8 mouse cellular contexts compared by ENCODE assay signal in genomic region chr7:44815721-44816469, GRCm38 (mm10). TPM values are rescaled to one million over a fixed set of nuclear protein-coding genes. Genes with fewer than 3 reads are reported as not detected.
DNase-seq lines count a peak whose midpoint lies in the region; ATAC-seq and TF ChIP-seq lines count a peak whose summit lies in the region.

Gene Nup62, plus strand, starts transcription at chr7:44816088.
Gene Il4i1, plus strand, starts transcription at chr7:44816387.

- H3K27me3 ChIP-seq in C2C12 (ENCODE audit: control insufficient read depth, insufficient read depth, insufficient read length) (no peaks in the 10 kb centered on the region), myocyte (ENCODE audit: control insufficient read depth, insufficient read depth, insufficient read length) (no peaks in the 10 kb centered on the region)
- H3K27me3 ChIP-seq in erythroblast, embryonic 14.5 days (ENCODE audit: control insufficient read depth): no peaks in the 10 kb centered on the region
- H3K27me3 ChIP-seq in heart, embryonic 11.5 days (ENCODE audit: control insufficient read depth, insufficient read depth, low read length): no peaks in the 10 kb centered on the region
- H3K27me3 ChIP-seq in kidney, embryonic 16.5 days (ENCODE audit: insufficient read depth, low read length): no peaks in the 10 kb centered on the region
- H3K27me3 ChIP-seq in liver, adult 2 months (ENCODE audit: control insufficient read depth, insufficient read depth, low read length): no peaks in the 10 kb centered on the region
- H3K27me3 ChIP-seq in splenic B cell, adult 2 months (ENCODE audit: control insufficient read depth, insufficient read depth, low read length, poor library complexity, severe bottlenecking): no peaks in the 10 kb centered on the region

- 1% methylated on average over 56 of the region's 62 CpGs for WGBS in heart, embryonic 11.5 days (ENCODE audit: insufficient replicate concordance)
- WGBS in kidney, embryonic 16.5 days: under 1% methylated on average over 59 of the region's 62 CpGs
- 1% methylated on average over 62 of the region's 62 CpGs for WGBS in liver, adult 2 months

- H3K79me2 ChIP-seq in C2C12 (ENCODE audit: control insufficient read depth, insufficient read depth) (peaks cover 64% of the 10 kb centered on the region), myocyte (ENCODE audit: control insufficient read depth, insufficient read depth) (peaks cover 68% of the 10 kb centered on the region)
- peaks cover 8% of the 10 kb centered on the region; the same call in 1 of the 2 replicates for H3K79me2 ChIP-seq in liver, adult 2 months (ENCODE audit: control insufficient read depth, insufficient read depth, low read length)

- no peaks in the 10 kb centered on the region for H3K9me3 ChIP-seq in erythroblast, embryonic 14.5 days (ENCODE audit: control insufficient read depth, low read length)
- H3K9me3 ChIP-seq in heart, embryonic 11.5 days (replicated peaks; ENCODE audit: control insufficient read depth, low read length): no peaks in the 10 kb centered on the region
- H3K9me3 ChIP-seq in kidney, embryonic 16.5 days (ENCODE audit: low read length): no peaks in the 10 kb centered on the region

- H3K79me3 ChIP-seq in C2C12 (ENCODE audit: low read depth): peaks cover 47% of the 10 kb centered on the region

- peak; percentile 89 for ATAC-seq in heart, embryonic 11.5 days (replicated peaks; ENCODE audit: insufficient number of reproducible peaks, low FRiP score, low TSS enrichment)
- peak; percentile 96 for ATAC-seq in kidney, embryonic 16.5 days (ENCODE audit: low FRiP score, low TSS enrichment)

- H3K36me3 ChIP-seq in C2C12 (ENCODE audit: control insufficient read depth, insufficient read depth): peaks cover 51% of the 10 kb centered on the region
- H3K36me3 ChIP-seq in erythroblast, embryonic 14.5 days (ENCODE audit: control insufficient read depth): peaks cover 69% of the 10 kb centered on the region
- peaks cover 6% of the 10 kb centered on the region; the same call in 1 of the 2 replicates for H3K36me3 ChIP-seq in heart, embryonic 11.5 days (ENCODE audit: control insufficient read depth, insufficient read depth, low read length)
- peaks cover 12% of the 10 kb centered on the region for H3K36me3 ChIP-seq in kidney, embryonic 16.5 days (ENCODE audit: insufficient read depth, low read length)
- peaks cover 22% of the 10 kb centered on the region for H3K36me3 ChIP-seq in liver, adult 2 months (ENCODE audit: control insufficient read depth, insufficient read depth, low read length)
- peaks cover 31% of the 10 kb centered on the region for H3K36me3 ChIP-seq in myocyte (ENCODE audit: control insufficient read depth, insufficient read depth)
- no peaks in the 10 kb centered on the region for H3K36me3 ChIP-seq in splenic B cell, adult 2 months (ENCODE audit: control insufficient read depth, insufficient read depth, low read length, poor library complexity, severe bottlenecking)

- peak within 1 kb of the TSS; percentile 88 for H3ac ChIP-seq in C2C12 (ENCODE audit: control insufficient read depth, insufficient read length, low read depth)
- peak within 1 kb of the TSS; percentile 65 for H3ac ChIP-seq in myocyte (ENCODE audit: control insufficient read depth, insufficient read length)

- H3K4me3 ChIP-seq in C2C12 (ENCODE audit: insufficient read depth, poor library complexity, severe bottlenecking) (peak within 1 kb of the TSS; percentile 65), myocyte (peak within 1 kb of the TSS; percentile 94)
- peak within 1 kb of the TSS; percentile 95 for H3K4me3 ChIP-seq in erythroblast, embryonic 14.5 days (replicated peaks)
- H3K4me3 ChIP-seq in heart, embryonic 11.5 days (ENCODE audit: low read depth, low read length): peak within 1 kb of the TSS; percentile 79
- peak within 1 kb of the TSS; percentile 63 for H3K4me3 ChIP-seq in kidney, embryonic 16.5 days (ENCODE audit: low read length)
- H3K4me3 ChIP-seq in liver, adult 2 months (ENCODE audit: insufficient read depth, low read depth, low read length): peak within 1 kb of the TSS; percentile 87

- H3K4me2 ChIP-seq in heart, embryonic 11.5 days: peak within 1 kb of the TSS; percentile 97
- H3K4me2 ChIP-seq in kidney, embryonic 16.5 days (replicated peaks; ENCODE audit: low read depth, low read length): peak within 1 kb of the TSS; percentile 62
- peak within 1 kb of the TSS; percentile 97 for H3K4me2 ChIP-seq in myocyte (ENCODE audit: low read depth)

- DNase-seq in brain, embryonic 14.5 days (ENCODE audit: low read depth): peak; percentile 100
- DNase-seq in liver, adult 2 months (ENCODE audit: extremely low read depth, low read depth, low spot score): peak; percentile 96
- DNase-seq in splenic B cell, adult 2 months (ENCODE audit: low read depth, low spot score): peak; percentile 99

- peak; percentile 21; the same call in 1 of the 2 replicates for TF ChIP-seq POLR2A in brain, embryonic 14.5 days (IDR thresholded peaks at IDR 0.05; ENCODE audit: borderline replicate concordance, extremely low read depth, insufficient read depth, insufficient read length, poor library complexity, severe bottlenecking)
- peak; percentile 59 for TF ChIP-seq POLR2A in liver, adult 2 months (IDR thresholded peaks at IDR 0.05; ENCODE audit: extremely low read depth, insufficient read depth, low read length)
- peak; percentile 45 for TF ChIP-seq POLR2A in myocyte (IDR thresholded peaks at IDR 0.05; ENCODE audit: insufficient read length, low read depth)

- no peak for TF ChIP-seq CTCF in C2C12 (IDR thresholded peaks at IDR 0.05; ENCODE audit: control insufficient read depth, insufficient read depth, insufficient read length)
- TF ChIP-seq CTCF in brain, embryonic 14.5 days (IDR thresholded peaks at IDR 0.05; ENCODE audit: borderline replicate concordance, extremely low read depth, insufficient read depth, insufficient read length): peak; percentile 8; the same call in 1 of the 2 replicates
- TF ChIP-seq CTCF in liver, adult 2 months (IDR thresholded peaks at IDR 0.05; ENCODE audit: low read depth, low read length): 0 out of 2 replicates have a peak, but pooled peaks have one; percentile 1

- peaks cover 70% of the 10 kb centered on the region for H3K4me1 ChIP-seq in erythroblast, embryonic 14.5 days (ENCODE audit: control insufficient read depth)
- H3K4me1 ChIP-seq in heart, embryonic 11.5 days (ENCODE audit: control insufficient read depth, insufficient read depth, low read length): peaks cover 33% of the 10 kb centered on the region
- H3K4me1 ChIP-seq in kidney, embryonic 16.5 days (ENCODE audit: insufficient read depth, low read length): peaks cover 36% of the 10 kb centered on the region
- peaks cover 37% of the 10 kb centered on the region for H3K4me1 ChIP-seq in liver, adult 2 months (ENCODE audit: control insufficient read depth, insufficient read depth, low read length)

- peak within 1 kb of the TSS; percentile 98 for H3K9ac ChIP-seq in heart, embryonic 11.5 days (ENCODE audit: low read depth, low read length)
- H3K9ac ChIP-seq in kidney, embryonic 16.5 days (replicated peaks; ENCODE audit: low read length): peak within 1 kb of the TSS; percentile 95
- peak within 1 kb of the TSS; percentile 98 for H3K9ac ChIP-seq in liver, adult 2 months (ENCODE audit: low read depth, low read length)

- peak within 1 kb of the TSS; percentile 97 for H3K27ac ChIP-seq in heart, embryonic 11.5 days (ENCODE audit: low read depth, low read length)
- H3K27ac ChIP-seq in kidney, embryonic 16.5 days (ENCODE audit: low read length): peak within 1 kb of the TSS; percentile 97
- H3K27ac ChIP-seq in liver, adult 2 months (replicated peaks; ENCODE audit: insufficient read depth, low read depth, low read length): peak within 1 kb of the TSS; percentile 93

TF ChIP-seq in C2C12, 6 proteins besides CTCF, POLR2A, EP300 and RAD21:
- TF ChIP-seq CEBPB (IDR thresholded peaks at IDR 0.05; ENCODE audit: low read depth): no peak
- TF ChIP-seq MYOD1 (IDR thresholded peaks at IDR 0.05; ENCODE audit: control insufficient read depth, insufficient read length, low read depth): no peak
- TF ChIP-seq MAX (IDR thresholded peaks at IDR 0.05): peak; percentile 81

TF ChIP-seq in myocyte, 11 proteins besides CTCF, POLR2A, EP300 and RAD21:
- TF ChIP-seq MYOD1 (IDR thresholded peaks at IDR 0.05; ENCODE audit: control insufficient read depth in 1 of 3, insufficient read length in 2 of 3, low read depth in 2 of 3): peak in 2 of 3 experiments; percentile 20 to 21
- TF ChIP-seq USF1 (IDR thresholded peaks at IDR 0.05; ENCODE audit: low read depth): no peak
- peak; percentile 0 for TF ChIP-seq SRF (IDR thresholded peaks at IDR 0.05; ENCODE audit: control insufficient read depth, insufficient read length, low read depth)
- peak; percentile 55 for TF ChIP-seq POLR2AphosphoS2 (IDR thresholded peaks at IDR 0.05; ENCODE audit: insufficient read length, low read depth)
- peak; percentile 67 for TF ChIP-seq E2F4 (IDR thresholded peaks at IDR 0.05; ENCODE audit: insufficient read depth)
- TF ChIP-seq MYOG (IDR thresholded peaks at IDR 0.05; ENCODE audit: control insufficient read depth in 1 of 3, insufficient read depth in 1 of 3, insufficient read length in 2 of 3, low read depth in 2 of 3): peak in 2 of 3 experiments; percentile 7 to 28
- no peak for TF ChIP-seq TCF3 (IDR thresholded peaks at IDR 0.05; ENCODE audit: insufficient read length, low read depth)

RNA-seq across cellular contexts. Expression of gene Nup62, which starts in this region (rescaled TPM):
- polyA plus RNA-seq in C2C12 (2012; fragmentation: generic; extraction: Trizol): 102 TPM
- polyA plus RNA-seq in brain, embryonic 14.5 days (2012; rRNA removed): 73.9 and 96.1 TPM in 2 replicates
- polyA plus RNA-seq in erythroblast, embryonic 14.5 days (2012): 6.9 and 10.5 TPM in 2 replicates
- polyA plus RNA-seq in heart, embryonic 11.5 days (2014; fragmentation: Nextera tagmentation; extraction: Ambion mirVana): 49.0 and 57.5 TPM in 2 replicates
- polyA plus RNA-seq in kidney, embryonic 16.5 days (2015; fragmentation: Nextera tagmentation; extraction: Ambion mirVana): 99.9 and 105 TPM in 2 replicates
- 4.0 and 5.4 TPM in 2 replicates for total RNA-seq in liver, adult 2 months (2014; rRNA removed)
- polyA plus RNA-seq in liver, adult 2 months (2012; rRNA removed): 20.4 and 20.6 TPM in 2 replicates
- 77.0 TPM for polyA plus RNA-seq in myocyte (2012; fragmentation: generic; extraction: Trizol)

RNA-seq across cellular contexts. Expression of gene Il4i1, which starts in this region (rescaled TPM):
- polyA plus RNA-seq in C2C12 (2012; fragmentation: generic; extraction: Trizol): 0.63 TPM
- polyA plus RNA-seq in brain, embryonic 14.5 days (2012; rRNA removed): 0.42 and 0.59 TPM in 2 replicates
- 0.12 and 0.13 TPM in 2 replicates for polyA plus RNA-seq in erythroblast, embryonic 14.5 days (2012)
- 0.14 and 1.2 TPM in 2 replicates for polyA plus RNA-seq in heart, embryonic 11.5 days (2014; fragmentation: Nextera tagmentation; extraction: Ambion mirVana)
- polyA plus RNA-seq in kidney, embryonic 16.5 days (2015; fragmentation: Nextera tagmentation; extraction: Ambion mirVana): 1.1 and 1.5 TPM in 2 replicates
- total RNA-seq in liver, adult 2 months (2014; rRNA removed): 0.60 and 0.65 TPM in 2 replicates
- polyA plus RNA-seq in liver, adult 2 months (2012; rRNA removed): 0.85 and 1.7 TPM in 2 replicates
- polyA plus RNA-seq in myocyte (2012; fragmentation: generic; extraction: Trizol): 1.9 TPM

Comparison
In these comparisons a context has a peak if more than half of its experiments do, and no peak if none do; other contexts are left out.
1. Peak in every context shown above with its lines: DNase-seq, ATAC-seq, H3K4me3 ChIP-seq and H3K27ac ChIP-seq.